Mouse (Mus musculus) megakaryocyte, adult 5-6 weeks (primary cell): ENCODE results near the gene Cmas. TPM values are rescaled to one million over a fixed set of nuclear protein-coding genes. Genes with fewer than 3 reads are reported as not detected.

ENCODE experiments used
- ATAC-seq: 2 replicates; pipeline ENCODE4 v1.8.0; 2016; ENCODE audit warnings: mild to moderate bottlenecking, inconsistent platforms; ENCODE audit not compliant: poor library complexity, severe bottlenecking
- total RNA-seq, 2 experiments: library from RNA; stranded (forward) in 1 of 2; stranded (reverse) in 1 of 2; fragments of 153-499, 151-499 nt in 1 of 2; fragments of 221-1000, 200-1000 nt in 1 of 2; gene quantifications; 2 replicates each; pipeline versions ENCODE4 v1.2.3 to v1.2.4; 2015 to 2017

Cmas gene
- total RNA-seq, 2 experiments from 2014 or later, result 56.1 to 60.0 TPM

- ATAC-seq, result no peak
Observed at GRCm38 (mm10) chr6:142789736-142790135, 33.2 kb downstream of the Cmas start.

GRCm38 (mm10) chr6:142792241-142792968 lies 35.9 kb downstream of the Cmas start:
- peak; percentile 37; the same call in 1 of the 2 replicates for ATAC-seq

GRCm38 (mm10) chr6:142793468-142793867 lies 37.0 kb downstream of the Cmas start:
- peak; percentile 89 for ATAC-seq

- ATAC-seq, result no peak
Observed at GRCm38 (mm10) chr6:142795087-142795486, 38.6 kb downstream of the Cmas start.

GRCm38 (mm10) chr6:142795655-142796441 lies 39.4 kb downstream of the Cmas start:
- ATAC-seq, result no peak

GRCm38 (mm10) chr6:142797996-142798395 lies 41.5 kb downstream of the Cmas start:
- ATAC-seq, result no peak

GRCm38 (mm10) chr6:142798837-142799236 lies 42.4 kb downstream of the Cmas start:
- ATAC-seq, result no peak

GRCm38 (mm10) chr6:142799704-142800374 lies 43.4 kb downstream of the Cmas start:
- ATAC-seq, result 0 out of 2 replicates have a peak, but pooled peaks have one; percentile 44

- no peak for ATAC-seq
Observed at GRCm38 (mm10) chr6:142801687-142802086, 45.2 kb downstream of the Cmas start.

GRCm38 (mm10) chr6:142802617-142803525 lies 46.4 kb downstream of the Cmas start:
- no peak for ATAC-seq

GRCm38 (mm10) chr6:142804402-142804801 lies 47.9 kb downstream of the Cmas start, which contains the start of gene Sult6b2:
Gene Sult6b2, minus strand, starts transcription at chr6:142804502.
- no peak for ATAC-seq

- peak; percentile 92 for ATAC-seq
Observed at GRCm38 (mm10) chr6:142806326-142806725, 49.8 kb downstream of the Cmas start.

GRCm38 (mm10) chr6:142809373-142810098 lies 53.0 kb downstream of the Cmas start:
- no peak for ATAC-seq

- ATAC-seq, result no peak
Observed at GRCm38 (mm10) chr6:142810239-142810638, 53.8 kb downstream of the Cmas start.

GRCm38 (mm10) chr6:142812969-142813368 lies 56.5 kb downstream of the Cmas start:
- ATAC-seq, result 0 out of 2 replicates have a peak, but pooled peaks have one; percentile 16

GRCm38 (mm10) chr6:142814011-142814410 lies 57.5 kb downstream of the Cmas start:
- ATAC-seq, result no peak

GRCm38 (mm10) chr6:142814495-142814921 lies 58.0 kb downstream of the Cmas start:
- ATAC-seq, result peak; percentile 82

GRCm38 (mm10) chr6:142815513-142815912 lies 59.0 kb downstream of the Cmas start:
- no peak for ATAC-seq

GRCm38 (mm10) chr6:142818306-142818705 lies 61.8 kb downstream of the Cmas start:
- no peak for ATAC-seq
